8 mouse cellular contexts compared by ENCODE assay signal in the genomic region with DNA sequence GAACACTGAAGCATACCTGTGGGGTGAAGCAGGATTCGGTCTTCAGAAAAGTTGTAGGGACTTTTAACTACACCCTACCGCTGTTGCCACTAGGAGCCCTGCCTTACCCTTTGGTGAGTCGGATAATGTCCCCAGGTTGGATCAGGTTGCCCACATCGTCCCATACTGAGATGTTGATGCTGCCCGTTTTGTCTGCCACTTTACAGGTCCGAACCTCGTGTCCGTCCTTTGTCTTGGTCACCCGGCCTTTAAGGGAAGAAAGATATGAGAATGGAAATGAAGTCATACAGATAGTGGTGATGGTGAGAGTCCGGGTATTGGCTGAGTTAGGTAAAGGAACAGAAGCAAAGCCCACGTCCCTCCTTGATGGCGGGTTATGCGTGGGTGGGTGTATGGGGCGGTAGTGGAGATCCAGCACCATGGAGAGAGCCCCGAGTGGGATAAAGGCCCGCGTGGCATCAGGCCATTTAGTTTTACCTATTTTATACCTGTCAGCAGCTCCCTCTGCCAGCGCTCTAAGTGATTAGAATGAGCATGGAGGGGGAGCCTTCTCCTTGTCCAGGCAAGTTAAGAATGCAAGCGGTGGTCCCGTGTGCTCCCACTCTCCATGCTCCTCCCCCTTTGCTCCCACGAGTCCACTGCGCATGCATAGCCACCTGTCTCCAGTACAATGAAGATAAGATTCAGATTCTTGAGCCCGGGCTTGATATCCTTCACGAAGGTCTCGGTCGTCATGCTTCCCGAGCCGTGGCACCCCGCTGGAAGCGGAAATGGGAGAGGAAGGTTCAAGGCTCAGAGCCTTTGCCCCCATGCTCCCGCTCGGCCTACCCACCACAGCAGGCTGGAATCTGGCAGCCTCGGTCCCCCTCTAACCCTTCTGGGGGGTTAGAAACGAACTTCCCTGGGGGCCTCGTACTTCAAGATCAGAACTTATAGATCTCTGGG. TPM values are rescaled to one million over a fixed set of nuclear protein-coding genes. Genes with fewer than 3 reads are reported as not detected.
DNase-seq lines count a peak whose midpoint lies in the region; ATAC-seq and TF ChIP-seq lines count a peak whose summit lies in the region.

No protein-coding gene starts in this region.

- 15% methylated on average over 35 of the region's 35 CpGs for WGBS in forebrain, embryonic 14.5 days
- 17% methylated on average over 35 of the region's 35 CpGs for WGBS in lung, postnatal 0 days

- H3K4me3 ChIP-seq in bone marrow macrophage, adult 2 months (ENCODE audit: insufficient read depth, low read length), result peak overlapping the region; percentile 83
- H3K4me3 ChIP-seq in forebrain, embryonic 14.5 days (ENCODE audit: low read depth, low read length), result peak overlapping the region; percentile 79
- H3K4me3 ChIP-seq in lung, postnatal 0 days (ENCODE audit: low read depth, low read length), result peak overlapping the region; percentile 81

- peaks cover 20% of the 10 kb centered on the region for H3K4me1 ChIP-seq in bone marrow macrophage, adult 2 months (ENCODE audit: control insufficient read depth, insufficient read depth, low read length)
- H3K4me1 ChIP-seq in forebrain, embryonic 14.5 days (ENCODE audit: control insufficient read depth, insufficient read depth, low read length), result peaks cover 27% of the 10 kb centered on the region
- peaks cover 10% of the 10 kb centered on the region; the same call in 1 of the 2 replicates for H3K4me1 ChIP-seq in lung, postnatal 0 days (ENCODE audit: insufficient read depth, low read depth, low read length)

- no peak for TF ChIP-seq EP300 in lung, postnatal 0 days (IDR thresholded peaks at IDR 0.05)

- ATAC-seq in forebrain, embryonic 14.5 days, result peak; percentile 36
- ATAC-seq in lung, postnatal 0 days, result no peak
- ATAC-seq in activated CD4-positive, CD25-positive, alpha-beta regulatory T cell, adult 4 months, result no peak

- peak overlapping the region; percentile 1; the same call in 1 of the 2 replicates for H3K27ac ChIP-seq in bone marrow macrophage, adult 2 months (ENCODE audit: insufficient read depth, low read depth, low read length)
- peak overlapping the region; percentile 69 for H3K27ac ChIP-seq in forebrain, embryonic 14.5 days (ENCODE audit: low read depth, low read length)
- peak overlapping the region; percentile 35; the same call in 1 of the 2 replicates for H3K27ac ChIP-seq in lung, postnatal 0 days (ENCODE audit: low read length)

- peaks cover 34% of the 10 kb centered on the region for H3K36me3 ChIP-seq in forebrain, embryonic 14.5 days (ENCODE audit: control insufficient read depth, insufficient read depth, low read length)
- peaks cover 7% of the 10 kb centered on the region for H3K36me3 ChIP-seq in lung, postnatal 0 days (ENCODE audit: insufficient read depth, low read length)

- H3K27me3 ChIP-seq in forebrain, embryonic 14.5 days (replicated peaks; ENCODE audit: control insufficient read depth, insufficient read depth, low read length), result no peaks in the 10 kb centered on the region
- no peaks in the 10 kb centered on the region for H3K27me3 ChIP-seq in lung, postnatal 0 days (replicated peaks; ENCODE audit: insufficient read depth, low read length)

- H3K4me2 ChIP-seq in forebrain, embryonic 14.5 days (ENCODE audit: low read length), result peak overlapping the region; percentile 85
- H3K4me2 ChIP-seq in lung, postnatal 0 days (replicated peaks; ENCODE audit: low read depth, low read length), result peak overlapping the region; percentile 84

- peak overlapping the region; percentile 75 for H3K9ac ChIP-seq in forebrain, embryonic 14.5 days (ENCODE audit: low read length)
- peak overlapping the region; percentile 59 for H3K9ac ChIP-seq in lung, postnatal 0 days (replicated peaks; ENCODE audit: low read depth)

- peak; percentile 48 to 49 for DNase-seq in left cerebral cortex, adult 18-20 months (ENCODE audit: low spot score in 2 of 2)
- no peak for DNase-seq in left cerebral cortex, adult 11 months (ENCODE audit: low spot score)
- peak; percentile 76 for DNase-seq in forebrain, embryonic 14.5 days (ENCODE audit: low spot score)
- peak; percentile 51 to 67 for DNase-seq in kidney, postnatal 4 days
- peak; percentile 21 for DNase-seq in lung, postnatal 0 days (ENCODE audit: low spot score)
- peak; percentile 49 for DNase-seq in right cerebral cortex, postnatal 4 days

- no peak for TF ChIP-seq POLR2A in bone marrow macrophage, adult 2 months (IDR thresholded peaks at IDR 0.05; ENCODE audit: borderline replicate concordance, low read depth, low read length)

- H3K9me3 ChIP-seq in forebrain, embryonic 14.5 days (replicated peaks; ENCODE audit: control insufficient read depth, low read length), result no peaks in the 10 kb centered on the region
- no peaks in the 10 kb centered on the region for H3K9me3 ChIP-seq in lung, postnatal 0 days (ENCODE audit: low read length)

- no peak for TF ChIP-seq CTCF in bone marrow macrophage, adult 2 months (IDR thresholded peaks at IDR 0.05; ENCODE audit: low read depth, low read length)
- TF ChIP-seq CTCF in lung, postnatal 0 days (IDR thresholded peaks at IDR 0.05), result no peak

RNA-seq across cellular contexts. Expression of gene Nabp2, which starts 2.4 kb away (rescaled TPM):
- 10 to 100 TPM; 81.2 to 85.5 TPM for total RNA-seq in left cerebral cortex, adult 18-20 months (2021)
- polyA plus RNA-seq in bone marrow macrophage, adult 2 months (2012; ENCODE audit: insufficient read depth, insufficient read length, missing spikeins), result 47.2 and 62.7 TPM in 2 replicates
- polyA plus RNA-seq in forebrain, embryonic 14.5 days (2014; fragmentation: Nextera tagmentation; extraction: Ambion mirVana), result 147 and 180 TPM in 2 replicates
- 48.6 and 54.7 TPM in 2 replicates for polyA plus RNA-seq in lung, postnatal 0 days (2015; fragmentation: Nextera tagmentation; extraction: Ambion mirVana)
- 10 to 100 TPM; 75.0 to 81.0 TPM for polyA plus RNA-seq in activated CD4-positive, CD25-positive, alpha-beta regulatory T cell, adult 4 months (2017; shearing (Covaris generic))

RNA-seq across cellular contexts. Expression of gene Rnf41, which starts 2.6 kb away (rescaled TPM):
- total RNA-seq in left cerebral cortex, adult 18-20 months (2021), result 10 to 100 TPM; 78.9 to 81.5 TPM
- 42.6 and 47.6 TPM in 2 replicates for polyA plus RNA-seq in bone marrow macrophage, adult 2 months (2012; ENCODE audit: insufficient read depth, insufficient read length, missing spikeins)
- 94.2 and 107 TPM in 2 replicates for polyA plus RNA-seq in forebrain, embryonic 14.5 days (2014; fragmentation: Nextera tagmentation; extraction: Ambion mirVana)
- 31.3 and 32.2 TPM in 2 replicates for polyA plus RNA-seq in lung, postnatal 0 days (2015; fragmentation: Nextera tagmentation; extraction: Ambion mirVana)
- 10 to 100 TPM; 26.1 to 39.3 TPM for polyA plus RNA-seq in activated CD4-positive, CD25-positive, alpha-beta regulatory T cell, adult 4 months (2017; shearing (Covaris generic))

RNA-seq across cellular contexts. Expression of gene Slc39a5, which starts 7.8 kb away (rescaled TPM):
- not detected for total RNA-seq in left cerebral cortex, adult 18-20 months (2021)
- not detected in 2 replicates for polyA plus RNA-seq in bone marrow macrophage, adult 2 months (2012; ENCODE audit: insufficient read depth, insufficient read length, missing spikeins)
- not detected in 2 replicates for polyA plus RNA-seq in forebrain, embryonic 14.5 days (2014; fragmentation: Nextera tagmentation; extraction: Ambion mirVana)
- polyA plus RNA-seq in lung, postnatal 0 days (2015; fragmentation: Nextera tagmentation; extraction: Ambion mirVana), result 0.15 TPM in 1 of 2 replicates, not detected in the other
- polyA plus RNA-seq in activated CD4-positive, CD25-positive, alpha-beta regulatory T cell, adult 4 months (2017; shearing (Covaris generic)), result not detected

RNA-seq across cellular contexts. Expression of gene Ankrd52, which starts 31.9 kb away (rescaled TPM):
- total RNA-seq in left cerebral cortex, adult 18-20 months (2021), result 10 to 100 TPM; 51.0 to 52.2 TPM
- polyA plus RNA-seq in bone marrow macrophage, adult 2 months (2012; ENCODE audit: insufficient read depth, insufficient read length, missing spikeins), result 33.1 and 34.8 TPM in 2 replicates
- polyA plus RNA-seq in forebrain, embryonic 14.5 days (2014; fragmentation: Nextera tagmentation; extraction: Ambion mirVana), result 6.8 and 10.3 TPM in 2 replicates
- 4.2 and 4.9 TPM in 2 replicates for polyA plus RNA-seq in lung, postnatal 0 days (2015; fragmentation: Nextera tagmentation; extraction: Ambion mirVana)
- 1 to 10 TPM; 2.6 to 4.5 TPM for polyA plus RNA-seq in activated CD4-positive, CD25-positive, alpha-beta regulatory T cell, adult 4 months (2017; shearing (Covaris generic))

RNA-seq across cellular contexts. Expression of gene Coq10a, which starts 40.1 kb away (rescaled TPM):
- total RNA-seq in left cerebral cortex, adult 18-20 months (2021), result 10 to 100 TPM; 58.5 to 60.4 TPM
- polyA plus RNA-seq in bone marrow macrophage, adult 2 months (2012; ENCODE audit: insufficient read depth, insufficient read length, missing spikeins), result 40.6 and 46.1 TPM in 2 replicates
- 22.8 and 26.9 TPM in 2 replicates for polyA plus RNA-seq in forebrain, embryonic 14.5 days (2014; fragmentation: Nextera tagmentation; extraction: Ambion mirVana)
- polyA plus RNA-seq in lung, postnatal 0 days (2015; fragmentation: Nextera tagmentation; extraction: Ambion mirVana), result 16.4 and 19.9 TPM in 2 replicates
- polyA plus RNA-seq in activated CD4-positive, CD25-positive, alpha-beta regulatory T cell, adult 4 months (2017; shearing (Covaris generic)), result 10 to 100 TPM; 14.3 to 20.3 TPM

Comparison
In these comparisons a context has a peak if more than half of its experiments do, and no peak if none do; other contexts are left out.
1. H3K27ac ChIP-seq: peak in every context shown above with its lines; median percentile 69 in forebrain, embryonic 14.5 days; 35 in lung, postnatal 0 days; 1 in bone marrow macrophage, adult 2 months.